Mouse (Mus musculus): ENCODE data around the gene Hc. TPM values are rescaled to one million over a fixed set of nuclear protein-coding genes. Genes with fewer than 3 reads are reported as not detected.

The Hc gene
- polyA plus RNA-seq, 1 experiment from 2014 or later: 0.10 TPM

DNA sequence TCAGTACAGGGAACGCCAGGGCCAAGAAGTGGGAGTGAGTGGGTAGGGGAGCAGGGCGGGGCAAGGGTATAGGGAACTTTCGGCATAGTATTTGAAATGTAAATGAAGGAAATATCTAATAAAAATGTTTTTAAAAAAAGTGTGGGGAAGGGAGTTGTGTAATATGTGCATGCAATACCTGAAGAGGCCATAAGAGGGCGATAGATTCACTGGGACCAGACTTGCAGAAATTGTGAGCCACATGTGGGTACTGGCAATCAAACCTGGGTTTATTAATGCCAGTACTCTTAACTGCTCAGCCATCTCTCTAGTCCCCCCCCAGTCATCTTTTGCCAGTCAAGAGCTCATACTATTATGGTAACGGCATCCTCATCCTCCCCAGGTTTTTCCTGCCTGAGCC is 12.4 kb downstream of the Hc start:
- no peak for ATAC-seq (ENCODE audit: insufficient number of reproducible peaks, insufficient read depth, low FRiP score, low TSS enrichment)

DNA sequence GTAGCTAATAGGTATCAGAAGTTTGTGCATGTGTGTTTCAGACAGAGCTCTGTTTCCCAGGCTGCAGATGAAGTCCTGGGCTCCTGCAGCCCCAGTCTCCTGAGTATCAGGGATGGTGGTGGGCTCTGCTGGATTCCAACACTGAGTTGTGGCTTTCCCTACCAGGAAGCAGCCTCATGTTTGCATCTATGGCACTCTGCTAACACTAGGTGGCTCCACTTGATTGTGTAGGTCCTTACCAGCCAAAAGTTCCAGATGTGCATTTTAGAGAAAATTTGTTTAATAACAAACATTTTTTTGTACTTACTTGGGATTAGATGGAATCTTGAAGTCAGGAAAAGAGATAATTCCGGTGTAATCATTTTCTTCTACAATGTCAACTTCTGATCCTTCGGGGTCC is 16.3 kb downstream of the Hc start:
- Histone ChIP-seq H3K27me3 (no peaks in the 10 kb centered on the region), H3K4me2 (replicated peaks) (no peak overlapping the region), H3K4me1 (no peaks in the 10 kb centered on the region), H3K36me3 (no peaks in the 10 kb centered on the region), H3K9ac (no peak overlapping the region), H3K4me3 (no peak overlapping the region), H3K27ac (no peak overlapping the region), H3K9me3 (no peaks in the 10 kb centered on the region)
- 70% methylated on average over 2 of the region's 2 CpGs for WGBS
- no peak for ATAC-seq (ENCODE audit: insufficient number of reproducible peaks, insufficient read depth, low FRiP score, low TSS enrichment)

More for the DNA sequence above, 12.4 kb downstream of the Hc start:
- H3K4me2 ChIP-seq (replicated peaks): no peak overlapping the region
- no peaks in the 10 kb centered on the region for H3K27me3 ChIP-seq
- H3K4me3 ChIP-seq: no peak overlapping the region
- H3K9ac ChIP-seq: no peak overlapping the region
- no peaks in the 10 kb centered on the region for H3K4me1 ChIP-seq
- WGBS: 30% methylated on average over 5 of the region's 5 CpGs
- H3K36me3 ChIP-seq: no peaks in the 10 kb centered on the region
- no peak overlapping the region for H3K27ac ChIP-seq
- H3K9me3 ChIP-seq: no peaks in the 10 kb centered on the region

DNA sequence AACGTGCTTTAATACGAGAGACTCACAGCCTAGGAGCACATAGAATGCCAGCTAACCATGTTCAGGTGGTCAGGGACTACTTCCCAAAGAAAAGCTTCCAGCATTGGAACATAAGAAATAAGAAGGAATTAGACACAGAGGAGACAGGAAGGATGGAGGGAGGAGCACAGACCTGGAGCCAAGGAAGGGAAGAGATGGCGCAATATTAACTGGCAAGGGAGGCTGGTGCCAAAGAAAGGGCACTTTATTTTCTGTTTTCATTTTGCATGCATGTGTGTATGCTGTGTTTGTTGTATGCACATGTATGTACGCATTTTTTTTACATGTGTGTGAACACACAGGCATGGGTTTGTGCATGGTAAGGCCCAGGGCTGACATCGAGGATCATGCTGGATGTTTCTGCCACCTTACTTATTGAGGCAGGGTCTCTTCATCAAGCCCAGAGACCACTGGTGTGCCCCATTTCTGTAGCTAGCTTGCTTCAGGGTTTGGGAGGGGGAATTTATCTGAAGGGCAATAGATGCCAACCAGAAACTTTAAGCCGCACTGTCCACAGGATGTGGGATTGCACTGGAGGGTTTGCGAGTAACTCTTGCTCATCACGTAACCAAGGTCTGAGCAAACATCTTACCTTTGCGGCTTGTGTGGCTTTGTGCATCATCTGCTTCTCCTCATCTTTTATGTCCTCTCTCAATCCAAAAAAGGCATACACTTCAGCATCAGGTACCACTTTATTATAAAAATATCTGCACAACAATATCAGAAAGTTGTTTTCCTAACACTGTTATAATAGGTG is 22.5 kb downstream of the Hc start:
- Histone ChIP-seq H3K4me3 (no peak overlapping the region), H3K27ac (no peak overlapping the region), H3K9ac (no peak overlapping the region), H3K36me3 (no peaks in the 10 kb centered on the region), H3K4me2 (replicated peaks) (no peak overlapping the region), H3K4me1 (no peaks in the 10 kb centered on the region), H3K27me3 (no peaks in the 10 kb centered on the region), H3K9me3 (no peaks in the 10 kb centered on the region)
- WGBS: 87% methylated on average over 9 of the region's 9 CpGs
- ATAC-seq (ENCODE audit: insufficient number of reproducible peaks, insufficient read depth, low FRiP score, low TSS enrichment): no peak

DNA sequence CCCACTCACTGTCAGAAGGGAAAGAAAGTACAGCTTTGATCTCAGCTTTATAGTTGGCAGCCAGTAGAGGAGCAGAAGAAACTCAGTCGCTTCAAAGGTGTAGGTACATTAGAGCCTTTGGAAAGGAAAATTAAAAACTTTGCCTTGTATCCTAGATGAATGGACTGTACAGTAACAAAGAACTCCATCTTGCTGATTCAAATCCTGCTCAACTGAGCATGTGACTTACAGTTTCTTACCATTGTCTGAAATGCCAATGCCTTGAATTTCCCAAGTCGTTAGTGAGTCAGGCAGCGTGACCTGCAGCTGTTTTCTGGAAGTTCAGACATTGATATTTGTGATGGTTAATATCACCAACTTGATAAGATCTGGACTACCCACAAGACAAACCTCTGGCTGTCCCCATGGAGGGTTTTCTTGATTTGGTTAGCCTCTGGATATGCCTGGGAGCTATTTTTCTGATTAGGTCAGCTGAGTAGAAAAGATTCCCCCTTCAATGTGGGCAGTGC is 36.5 kb downstream of the Hc start:
- H3K9me3 ChIP-seq: no peaks in the 10 kb centered on the region
- H3K4me1 ChIP-seq: no peaks in the 10 kb centered on the region
- H3K4me3 ChIP-seq: no peak overlapping the region
- 76% methylated on average over 3 of the region's 3 CpGs for WGBS
- H3K9ac ChIP-seq: no peak overlapping the region
- no peak overlapping the region for H3K27ac ChIP-seq
- no peak overlapping the region for H3K4me2 ChIP-seq (replicated peaks)
- no peaks in the 10 kb centered on the region for H3K36me3 ChIP-seq
- H3K27me3 ChIP-seq: no peaks in the 10 kb centered on the region
- ATAC-seq (ENCODE audit: insufficient number of reproducible peaks, insufficient read depth, low FRiP score, low TSS enrichment): no peak

DNA sequence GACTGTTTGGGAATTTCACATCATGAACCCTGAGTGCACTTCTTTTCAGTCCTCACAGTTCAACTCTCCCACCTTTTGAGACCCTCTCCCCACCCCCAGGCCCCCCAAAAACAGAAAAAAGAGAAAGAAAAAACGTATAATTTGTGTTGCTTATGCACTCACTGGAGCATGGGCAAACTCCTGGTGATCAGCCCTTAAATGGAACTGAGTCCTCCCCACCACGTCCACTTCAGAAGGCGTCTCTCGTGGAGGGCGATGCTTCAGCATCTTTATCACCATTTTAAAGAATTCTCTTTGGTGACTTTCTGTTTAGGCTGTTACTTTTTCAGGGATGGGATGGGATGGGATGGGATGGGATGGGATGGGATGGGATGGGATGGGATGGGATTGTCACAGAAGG is 39.4 kb downstream of the Hc start:
- H3K4me1 ChIP-seq: no peaks in the 10 kb centered on the region
- no peaks in the 10 kb centered on the region for H3K27me3 ChIP-seq
- H3K4me2 ChIP-seq (replicated peaks): no peak overlapping the region
- no peak overlapping the region for H3K27ac ChIP-seq
- no peak overlapping the region for H3K4me3 ChIP-seq
- 80% methylated on average over 5 of the region's 5 CpGs for WGBS
- H3K36me3 ChIP-seq: no peaks in the 10 kb centered on the region
- ATAC-seq (ENCODE audit: insufficient number of reproducible peaks, insufficient read depth, low FRiP score, low TSS enrichment): no peak
- H3K9me3 ChIP-seq: no peaks in the 10 kb centered on the region
- no peak overlapping the region for H3K9ac ChIP-seq

DNA sequence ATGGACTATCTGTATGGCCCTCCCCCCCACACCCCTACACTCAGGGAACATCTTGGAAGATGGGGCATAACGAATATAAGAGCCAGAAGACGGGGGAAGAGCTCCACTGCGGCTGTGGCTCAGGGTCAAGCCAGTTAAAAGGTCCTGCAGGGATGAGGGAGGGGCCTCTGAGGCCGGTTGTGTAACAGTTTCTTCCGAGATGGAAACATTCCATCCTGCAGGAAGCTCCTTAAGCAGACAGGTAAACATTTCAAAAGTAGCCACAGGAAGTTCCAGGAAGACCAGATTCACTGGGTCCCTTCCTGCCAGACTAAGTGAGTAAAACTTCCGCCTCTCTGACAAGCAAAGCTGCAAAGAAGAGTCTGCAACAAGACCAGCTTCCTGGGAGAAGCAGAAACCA is 45.4 kb downstream of the Hc start:
- WGBS: 28% methylated on average over 6 of the region's 6 CpGs
- ATAC-seq (ENCODE audit: insufficient number of reproducible peaks, insufficient read depth, low FRiP score, low TSS enrichment): no peak
- no peak overlapping the region for H3K9ac ChIP-seq

DNA sequence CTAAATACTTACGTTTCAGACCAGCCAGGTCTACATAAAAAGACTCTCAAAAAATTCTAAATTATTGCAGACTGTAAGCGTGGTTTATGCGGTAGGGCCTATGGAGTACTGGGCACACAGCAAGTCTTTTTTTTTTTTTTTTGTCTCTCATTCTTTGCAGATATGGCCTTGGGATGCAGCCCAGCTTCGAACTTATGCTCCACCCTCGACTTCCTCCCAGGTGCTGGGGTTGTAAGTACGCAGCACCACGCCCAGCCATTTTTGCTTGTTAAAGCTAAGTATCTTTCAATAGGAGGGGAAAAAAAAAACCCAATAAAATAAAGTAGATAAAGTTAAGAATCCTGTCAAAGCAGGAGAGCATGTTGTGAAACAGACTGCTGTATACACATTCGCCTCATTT is 49.6 kb downstream of the Hc start:
- ATAC-seq (ENCODE audit: insufficient number of reproducible peaks, insufficient read depth, low FRiP score, low TSS enrichment): no peak
- H3K4me3 ChIP-seq: no peak overlapping the region
- WGBS: 87% methylated on average over 8 of the region's 8 CpGs
- H3K4me1 ChIP-seq: no peaks in the 10 kb centered on the region
- no peak overlapping the region for H3K4me2 ChIP-seq (replicated peaks)
- H3K27ac ChIP-seq: no peak overlapping the region
- H3K9ac ChIP-seq: no peak overlapping the region
- H3K36me3 ChIP-seq: no peaks in the 10 kb centered on the region
- no peaks in the 10 kb centered on the region for H3K9me3 ChIP-seq
- no peaks in the 10 kb centered on the region for H3K27me3 ChIP-seq

More for the DNA sequence above, 45.4 kb downstream of the Hc start:
- Histone ChIP-seq H3K4me1 (no peaks in the 10 kb centered on the region), H3K36me3 (no peaks in the 10 kb centered on the region), H3K9me3 (no peaks in the 10 kb centered on the region), H3K27me3 (no peaks in the 10 kb centered on the region), H3K4me2 (replicated peaks) (no peak overlapping the region), H3K27ac (no peak overlapping the region), H3K4me3 (no peak overlapping the region)

DNA sequence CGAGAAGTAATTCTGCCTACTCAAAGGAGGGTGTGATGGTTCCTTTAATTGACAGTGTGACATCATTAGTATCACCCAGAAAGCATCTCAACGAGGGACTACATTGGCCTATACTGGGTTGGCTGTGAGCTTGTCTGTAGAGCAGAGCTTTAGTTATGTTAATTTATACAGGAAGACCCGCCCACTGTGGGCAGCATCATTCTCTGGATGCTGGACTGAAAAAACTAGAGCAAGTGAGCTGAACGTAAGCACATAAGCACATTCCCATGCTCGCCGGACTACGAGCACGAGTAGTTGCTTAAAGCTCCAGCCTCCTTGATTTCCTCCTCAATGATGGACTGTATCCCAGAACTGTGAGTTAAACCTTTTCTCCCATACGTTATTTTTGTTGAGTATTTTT is 62.3 kb downstream of the Hc start:
- no peaks in the 10 kb centered on the region for H3K27me3 ChIP-seq
- no peak overlapping the region for H3K27ac ChIP-seq
- no peak overlapping the region for H3K9ac ChIP-seq
- H3K4me2 ChIP-seq (replicated peaks): no peak overlapping the region
- peaks cover 2% of the 10 kb centered on the region for H3K4me1 ChIP-seq
- no peaks in the 10 kb centered on the region for H3K36me3 ChIP-seq
- no peak for ATAC-seq (ENCODE audit: insufficient number of reproducible peaks, insufficient read depth, low FRiP score, low TSS enrichment)
- H3K9me3 ChIP-seq: no peaks in the 10 kb centered on the region
- 83% methylated on average over 9 of the region's 9 CpGs for WGBS
- H3K4me3 ChIP-seq: no peak overlapping the region

DNA sequence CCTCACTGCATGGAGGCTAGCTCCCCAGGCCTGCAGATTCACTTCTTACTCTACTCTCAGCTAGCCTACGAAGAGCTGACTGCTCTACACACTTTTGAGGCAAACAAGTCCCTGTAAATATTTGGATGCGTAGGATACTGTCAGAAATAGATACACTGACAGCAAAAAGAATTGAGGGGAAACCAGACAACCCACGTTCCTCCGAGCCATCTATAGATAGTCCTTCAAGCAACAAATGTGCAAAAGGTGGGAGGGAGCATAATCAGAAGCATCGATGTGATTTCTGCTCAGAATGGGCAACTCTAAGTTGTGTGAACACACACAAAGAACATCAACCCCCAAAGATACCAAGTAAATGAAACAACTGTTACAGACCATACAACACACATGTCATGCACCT is 64.7 kb downstream of the Hc start:
- no peak overlapping the region for H3K9ac ChIP-seq
- H3K36me3 ChIP-seq: no peaks in the 10 kb centered on the region
- no peak overlapping the region for H3K4me2 ChIP-seq (replicated peaks)
- H3K27ac ChIP-seq: no peak overlapping the region
- no peaks in the 10 kb centered on the region for H3K9me3 ChIP-seq
- no peaks in the 10 kb centered on the region for H3K27me3 ChIP-seq
- H3K4me3 ChIP-seq: no peak overlapping the region
- peaks cover 13% of the 10 kb centered on the region for H3K4me1 ChIP-seq
- ATAC-seq (ENCODE audit: insufficient number of reproducible peaks, insufficient read depth, low FRiP score, low TSS enrichment): no peak
- WGBS: 83% methylated on average over 5 of the region's 5 CpGs

DNA sequence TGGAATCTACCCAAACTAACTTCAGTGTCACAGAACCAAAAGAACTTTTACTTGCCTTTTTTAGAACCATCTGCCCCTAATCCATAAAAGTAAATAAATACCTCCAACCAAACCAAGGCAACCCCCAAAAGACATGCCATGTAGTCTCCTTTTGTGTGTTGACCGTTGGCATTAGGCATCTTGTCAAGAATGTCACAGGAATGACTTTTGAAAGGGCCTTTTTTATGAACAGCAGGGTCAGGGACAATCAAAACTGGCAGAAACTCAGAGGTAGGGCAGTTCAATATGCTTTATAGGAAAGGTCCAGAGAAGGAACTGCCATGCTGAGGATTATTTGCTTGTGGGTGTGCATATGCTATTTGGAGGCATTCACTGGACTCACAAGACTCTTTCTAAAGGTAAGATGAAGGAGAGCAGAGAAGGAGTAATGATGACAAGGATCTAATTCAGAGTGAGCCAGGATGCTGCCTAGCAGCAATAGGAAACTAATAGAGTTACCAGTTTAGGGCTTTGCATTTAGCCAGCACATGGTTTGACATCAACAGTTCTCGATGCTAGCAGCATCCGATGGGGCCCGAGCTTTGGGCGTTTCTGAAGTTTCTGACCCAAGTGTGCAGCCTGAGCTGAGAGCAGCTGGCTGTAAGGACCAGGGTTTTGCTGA is 67.4 kb downstream of the Hc start:
- no peaks in the 10 kb centered on the region for H3K27me3 ChIP-seq
- peaks cover 13% of the 10 kb centered on the region for H3K4me1 ChIP-seq
- H3K27ac ChIP-seq: no peak overlapping the region
- no peak overlapping the region for H3K9ac ChIP-seq
- ATAC-seq (ENCODE audit: insufficient number of reproducible peaks, insufficient read depth, low FRiP score, low TSS enrichment): no peak
- no peaks in the 10 kb centered on the region for H3K9me3 ChIP-seq
- H3K36me3 ChIP-seq: no peaks in the 10 kb centered on the region
- H3K4me3 ChIP-seq: no peak overlapping the region
- H3K4me2 ChIP-seq (replicated peaks): no peak overlapping the region
- 74% methylated on average over 5 of the region's 5 CpGs for WGBS

DNA sequence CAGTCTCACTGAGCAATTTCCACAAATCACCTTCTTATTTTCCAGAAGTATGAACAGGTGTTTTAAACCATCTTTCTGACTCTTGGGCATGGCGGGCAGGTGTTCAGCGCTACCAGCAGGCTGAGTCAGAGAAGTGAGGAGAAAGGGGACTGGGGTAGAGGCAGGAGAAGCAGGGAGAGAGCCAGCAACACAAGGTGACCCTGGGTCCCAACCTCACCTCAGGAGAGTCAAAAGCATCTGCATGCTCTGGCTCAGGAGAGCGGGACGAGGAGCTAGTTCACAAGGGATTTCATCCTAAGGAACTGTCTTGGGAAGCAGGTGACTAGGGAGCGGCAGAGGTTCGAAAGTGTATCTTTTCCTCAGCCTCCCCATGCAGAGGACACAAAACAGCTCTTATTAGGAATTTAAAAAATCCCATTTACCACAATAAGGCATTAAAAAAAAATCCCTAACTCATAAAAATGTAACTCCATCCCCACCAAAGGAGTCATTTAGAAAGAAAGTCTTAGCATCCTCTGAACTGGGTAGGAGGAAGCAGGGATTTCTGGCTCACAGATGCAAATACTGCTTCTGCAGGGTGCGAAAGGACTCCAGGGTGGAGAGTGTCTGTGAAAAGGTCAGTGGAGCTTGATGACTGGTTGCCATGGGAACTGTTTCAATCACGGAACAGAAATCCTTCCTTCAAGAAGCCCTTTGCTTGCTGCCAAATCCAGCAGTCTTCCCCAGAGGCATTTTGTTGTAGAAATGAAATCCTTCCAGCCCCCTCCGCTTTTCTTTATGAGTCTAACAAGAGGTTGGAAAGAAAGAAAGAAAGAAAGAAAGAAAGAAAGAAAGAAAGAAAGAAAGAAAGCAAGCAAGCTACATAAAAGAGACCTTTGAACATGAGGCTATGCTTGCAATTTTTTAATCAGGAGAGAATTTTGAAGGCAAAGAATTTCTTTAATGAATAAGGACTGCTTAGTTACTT is 68.2 kb downstream of the Hc start:
- no peak overlapping the region for H3K27ac ChIP-seq
- peaks cover 13% of the 10 kb centered on the region for H3K4me1 ChIP-seq
- no peak overlapping the region for H3K4me3 ChIP-seq
- H3K36me3 ChIP-seq: no peaks in the 10 kb centered on the region
- H3K9me3 ChIP-seq: no peaks in the 10 kb centered on the region
- H3K27me3 ChIP-seq: no peaks in the 10 kb centered on the region
- 15% methylated on average over 9 of the region's 9 CpGs for WGBS
- H3K9ac ChIP-seq: no peak overlapping the region
- H3K4me2 ChIP-seq (replicated peaks): 0 out of 2 replicates have a peak overlapping the region, but pooled peaks have one; percentile 12
- ATAC-seq (ENCODE audit: insufficient number of reproducible peaks, insufficient read depth, low FRiP score, low TSS enrichment): no peak

All from embryonic facial prominence, embryonic 12.5 days (tissue).